Mouse (Mus musculus): ENCODE data around the gene Gm9045. TPM values are rescaled to one million over a fixed set of nuclear protein-coding genes. Genes with fewer than 3 reads are reported as not detected.

Gm9045 gene
- polyA plus RNA-seq (2015; fragmentation: Nextera tagmentation; extraction: Ambion mirVana) = not detected in 2 replicates

DNA sequence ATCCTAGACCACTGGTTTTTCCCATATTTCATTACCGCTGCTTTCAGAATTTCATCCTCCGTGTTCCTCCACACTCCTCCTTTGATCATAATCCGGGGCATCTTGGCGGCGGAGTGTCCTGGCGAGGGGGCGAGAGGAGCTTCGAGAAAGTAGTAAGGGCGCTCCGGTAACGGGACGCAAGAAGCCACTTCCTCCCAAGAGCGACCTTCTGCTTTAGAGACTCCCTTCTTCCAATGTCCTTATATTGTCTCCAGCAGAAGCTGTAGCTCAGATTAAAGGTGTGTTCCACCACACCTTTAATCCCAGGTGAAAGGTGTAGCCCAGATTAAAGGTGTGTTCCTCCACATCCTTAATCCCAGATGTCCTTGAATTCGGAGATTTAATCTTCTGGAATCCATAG, at the start of gene Gm9045:
TSS of gene Gm9045 (minus strand) at position 101 of the 400 bp plus-strand sequence.

GRCm38 (mm10) chr10:118354005-118354404, 16.4 kb upstream of the Gm9045 start, which contains the start of gene Gm9049:
Gm9049 (minus strand) TSS chr10:118354105.

DNA sequence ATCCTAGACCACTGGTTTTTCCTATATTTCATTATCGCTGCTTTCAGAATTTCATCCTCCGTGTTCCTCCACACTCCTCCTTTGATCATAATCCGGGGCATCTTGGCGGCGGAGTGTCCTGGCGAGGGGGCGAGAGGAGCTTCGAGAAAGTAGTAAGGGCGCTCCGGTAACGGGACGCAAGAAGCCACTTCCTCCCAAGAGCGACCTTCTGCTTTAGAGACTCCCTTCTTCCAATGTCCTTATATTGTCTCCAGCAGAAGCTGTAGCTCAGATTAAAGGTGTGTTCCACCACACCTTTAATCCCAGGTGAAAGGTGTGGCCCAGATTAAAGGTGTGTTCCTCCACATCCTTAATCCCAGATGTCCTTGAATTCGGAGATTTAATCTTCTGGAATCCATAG, 10.9 kb upstream of the Gm9045 start, which contains the start of gene Gm9048:
TSS of gene Gm9048 (minus strand) at position 101 of the 400 bp plus-strand sequence.

DNA sequence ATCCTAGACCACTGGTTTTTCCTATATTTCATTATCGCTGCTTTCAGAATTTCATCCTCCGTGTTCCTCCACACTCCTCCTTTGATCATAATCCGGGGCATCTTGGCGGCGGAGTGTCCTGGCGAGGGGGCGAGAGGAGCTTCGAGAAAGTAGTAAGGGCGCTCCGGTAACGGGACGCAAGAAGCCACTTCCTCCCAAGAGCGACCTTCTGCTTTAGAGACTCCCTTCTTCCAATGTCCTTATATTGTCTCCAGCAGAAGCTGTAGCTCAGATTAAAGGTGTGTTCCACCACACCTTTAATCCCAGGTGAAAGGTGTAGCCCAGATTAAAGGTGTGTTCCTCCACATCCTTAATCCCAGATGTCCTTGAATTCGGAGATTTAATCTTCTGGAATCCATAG, 5.5 kb upstream of the Gm9045 start, which contains the start of gene Gm9046:
TSS of gene Gm9046 (minus strand) at position 101 of the 400 bp plus-strand sequence.

DNA sequence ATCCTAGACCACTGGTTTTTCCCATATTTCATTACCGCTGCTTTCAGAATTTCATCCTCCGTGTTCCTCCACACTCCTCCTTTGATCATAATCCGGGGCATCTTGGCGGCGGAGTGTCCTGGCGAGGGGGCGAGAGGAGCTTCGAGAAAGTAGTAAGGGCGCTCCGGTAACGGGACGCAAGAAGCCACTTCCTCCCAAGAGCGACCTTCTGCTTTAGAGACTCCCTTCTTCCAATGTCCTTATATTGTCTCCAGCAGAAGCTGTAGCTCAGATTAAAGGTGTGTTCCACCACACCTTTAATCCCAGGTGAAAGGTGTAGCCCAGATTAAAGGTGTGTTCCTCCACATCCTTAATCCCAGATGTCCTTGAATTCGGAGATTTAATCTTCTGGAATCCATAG, 5.3 kb downstream of the Gm9045 start, which contains the start of gene Gm9044:
TSS of gene Gm9044 (minus strand) at position 101 of the 400 bp plus-strand sequence.

GRCm38 (mm10) chr10:118326869-118327268, 10.8 kb downstream of the Gm9045 start, which contains the start of gene Gm9040:
Gm9040 (minus strand) TSS chr10:118326969.

GRCm38 (mm10) chr10:118294938-118295337, 42.7 kb downstream of the Gm9045 start, which contains the start of gene Iltifb:
Iltifb (minus strand) TSS chr10:118295038.

Other genes with a start within 250 kb of the Gm9045 start
- 7.0 and 7.1 TPM in 2 replicates for gene Mdm1, start 196.0 kb downstream of the Gm9045 start, polyA plus RNA-seq (2015; fragmentation: Nextera tagmentation; extraction: Ambion mirVana)
- gene Il22, start 132.9 kb downstream of the Gm9045 start, polyA plus RNA-seq (2015; fragmentation: Nextera tagmentation; extraction: Ambion mirVana) = not detected in 2 replicates
- not detected in 2 replicates for gene Gm32717, start 97.1 kb downstream of the Gm9045 start, polyA plus RNA-seq (2015; fragmentation: Nextera tagmentation; extraction: Ambion mirVana)
- not detected in 2 replicates for gene Gm32802, start 79.1 kb downstream of the Gm9045 start, polyA plus RNA-seq (2015; fragmentation: Nextera tagmentation; extraction: Ambion mirVana)
- not detected in 2 replicates for gene Iltifb, start 42.8 kb downstream of the Gm9045 start, polyA plus RNA-seq (2015; fragmentation: Nextera tagmentation; extraction: Ambion mirVana)
- not detected in 2 replicates for gene Gm9040, start 10.9 kb downstream of the Gm9045 start, polyA plus RNA-seq (2015; fragmentation: Nextera tagmentation; extraction: Ambion mirVana)
- not detected in 2 replicates for gene Gm9044, start 5.4 kb downstream of the Gm9045 start, polyA plus RNA-seq (2015; fragmentation: Nextera tagmentation; extraction: Ambion mirVana)
- gene Gm9046, start 5.4 kb upstream of the Gm9045 start, polyA plus RNA-seq (2015; fragmentation: Nextera tagmentation; extraction: Ambion mirVana) = not detected in 2 replicates
- gene Gm9048, start 10.8 kb upstream of the Gm9045 start, polyA plus RNA-seq (2015; fragmentation: Nextera tagmentation; extraction: Ambion mirVana) = not detected in 2 replicates
- gene Gm9049, start 16.3 kb upstream of the Gm9045 start, polyA plus RNA-seq (2015; fragmentation: Nextera tagmentation; extraction: Ambion mirVana) = not detected in 2 replicates
- gene Ifng, start 103.2 kb upstream of the Gm9045 start, polyA plus RNA-seq (2015; fragmentation: Nextera tagmentation; extraction: Ambion mirVana) = not detected in 2 replicates

All from skeletal muscle tissue, postnatal 0 days (tissue).